Mouse (Mus musculus) cortical plate, adult 2 months (tissue): Measurements from ENCODE around the gene Efcab8.

Experiments
- CTCF ChIP-seq: fragments of 200-500 bp; IDR thresholded peaks from 2 replicates; pipeline ENCODE4 v1.5.1; 2011; ENCODE audit warnings: mild to moderate bottlenecking, control low read depth, low read length; ENCODE audit not compliant: insufficient read depth; ENCODE audit errors: extremely low read depth
- POLR2A ChIP-seq: fragments of 200-500 bp; IDR thresholded peaks from 2 replicates; pipeline ENCODE4 v1.6.1; 2011; ENCODE audit warnings: mild to moderate bottlenecking, low read length, control low read depth; ENCODE audit not compliant: insufficient read depth; ENCODE audit errors: extremely low read depth

- no peak for TF ChIP-seq CTCF
- TF ChIP-seq POLR2A = no peak
These were observed 931 bp upstream of the Efcab8 start for GRCm38 (mm10) chr2:153778638-153779362.
